In the genomic region with DNA sequence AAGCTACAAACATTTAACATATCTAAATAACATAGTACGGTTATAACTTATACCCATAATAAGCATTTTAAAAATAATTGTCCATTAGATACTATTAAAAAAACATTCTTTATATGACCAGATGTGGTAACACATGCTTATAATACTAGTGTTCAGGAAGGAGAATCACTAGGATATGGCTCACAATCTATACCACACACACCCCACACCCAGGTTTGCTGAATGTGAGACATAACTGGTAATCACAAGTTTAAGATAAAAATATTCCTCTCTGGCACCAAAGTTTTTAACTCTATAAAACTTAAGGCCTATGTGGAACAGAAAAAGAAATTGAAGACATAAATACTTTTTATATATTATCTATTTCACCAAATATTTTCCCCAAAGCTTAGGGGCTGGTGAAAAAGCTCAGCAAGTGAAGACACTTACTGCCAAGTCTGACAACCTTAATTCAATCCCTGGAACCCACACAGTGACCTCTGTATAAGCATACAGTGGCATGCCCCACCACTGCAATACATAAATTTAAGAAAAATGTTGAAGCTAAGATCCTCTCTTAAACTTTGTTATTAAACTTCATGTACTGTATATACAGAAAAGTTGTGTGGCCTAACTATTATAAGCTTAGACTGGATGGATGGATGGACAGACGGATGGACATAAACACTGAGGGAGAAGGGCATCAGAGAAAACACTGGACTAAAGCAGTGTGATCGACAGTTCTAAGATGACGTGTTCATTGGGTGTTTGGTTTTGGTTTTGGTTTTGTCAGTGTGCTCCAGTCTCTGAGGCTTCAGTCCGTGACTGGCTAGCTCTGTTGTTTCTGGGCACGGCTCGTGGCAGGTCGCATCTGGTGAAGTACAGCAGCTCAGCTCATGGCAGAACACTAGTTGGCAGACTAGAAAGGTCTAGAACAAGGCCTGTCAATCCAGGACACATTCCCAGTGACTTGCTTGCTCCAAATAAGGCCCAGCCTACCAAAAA, we compare ENCODE assay signal across 23 mouse cellular contexts. TPM values are rescaled to one million over a fixed set of nuclear protein-coding genes. Genes with fewer than 3 reads are reported as not detected.
DNase-seq lines count a peak whose midpoint lies in the region; ATAC-seq and TF ChIP-seq lines count a peak whose summit lies in the region.
"Had no signal": no experiment of that assay in that cellular context is flagged by ENCODE, and none has a peak within 500 bp of the region (broad histone marks: within the 10 kb centered on the region; RNA-seq: fewer than 3 reads in every experiment).

No protein-coding gene starts in this region.

- peaks cover 7% of the 10 kb centered on the region; the same call in 1 of the 2 replicates for H3K36me3 ChIP-seq in liver, postnatal 0 days (replicated peaks; ENCODE audit: insufficient read depth, low read length)
- H3K36me3 ChIP-seq: hindbrain, embryonic 10.5 days; intestine, embryonic 15.5 days; kidney, embryonic 15.5 days had no signal

- TF ChIP-seq EP300 in liver, postnatal 0 days (IDR thresholded peaks at IDR 0.05; ENCODE audit: low read depth), result peak; percentile 47

- H3K4me2 ChIP-seq in liver, postnatal 0 days (ENCODE audit: low read depth, low read length), result no peak overlapping the region
- H3K4me2 ChIP-seq: forebrain, embryonic 15.5 days; intestine, embryonic 15.5 days; kidney, embryonic 15.5 days; stomach, embryonic 15.5 days had no signal

- no peaks in the 10 kb centered on the region for H3K4me1 ChIP-seq in liver, postnatal 0 days (ENCODE audit: insufficient read depth)
- H3K4me1 ChIP-seq: forebrain, embryonic 15.5 days; hindbrain, embryonic 10.5 days; intestine, embryonic 15.5 days; stomach, embryonic 15.5 days had no signal

- WGBS in liver, postnatal 0 days (ENCODE audit: insufficient replicate concordance), result 90% methylated on average over 8 of the region's 8 CpGs

- no peaks in the 10 kb centered on the region for H3K9me3 ChIP-seq in liver, postnatal 0 days (ENCODE audit: low read length)
- H3K9me3 ChIP-seq: forebrain, embryonic 15.5 days; hindbrain, embryonic 10.5 days; intestine, embryonic 15.5 days; kidney, embryonic 15.5 days; stomach, embryonic 15.5 days had no signal

- peak; percentile 92 for ATAC-seq in activated CD4-positive, CD25-positive, alpha-beta regulatory T cell, adult 4 months
- 0 out of 2 replicates have a peak, but pooled peaks have one; percentile 38 for ATAC-seq in liver, postnatal 0 days
- ATAC-seq: forebrain, embryonic 15.5 days; intestine, embryonic 15.5 days had no signal

- H3K27me3 ChIP-seq in liver, postnatal 0 days (ENCODE audit: insufficient read depth, low read length), result no peaks in the 10 kb centered on the region
- H3K27me3 ChIP-seq: forebrain, embryonic 15.5 days; intestine, embryonic 15.5 days; kidney, embryonic 15.5 days; stomach, embryonic 15.5 days had no signal

- H3K9ac ChIP-seq in liver, postnatal 0 days (replicated peaks), result no peak overlapping the region
- H3K9ac ChIP-seq: forebrain, embryonic 15.5 days; intestine, embryonic 15.5 days; kidney, embryonic 15.5 days; stomach, embryonic 15.5 days had no signal

- no peak for TF ChIP-seq CTCF in liver, postnatal 0 days (IDR thresholded peaks at IDR 0.05; ENCODE audit: low read depth)

- peak; percentile 38 for DNase-seq in CD4-positive helper T cell, adult 2 months (ENCODE audit: low read depth, low spot score)
- peak; percentile 34 for DNase-seq in liver
- DNase-seq in liver, postnatal 0 days, result no peak
- no peak for DNase-seq in right cerebral cortex, postnatal 36 days (ENCODE audit: low spot score in 2 of 2)
- no peak for DNase-seq in cerebellum, postnatal 25 days
- DNase-seq in kidney, postnatal 25 days, result no peak
- no peak for DNase-seq in cerebellum, postnatal 36 days
- DNase-seq: adrenal gland, postnatal 36 days; cerebellum, postnatal 14 days; heart, adult 11 months; layer of hippocampus, postnatal 36 days; left cerebral cortex, postnatal 4 days; lung, adult 2 months; lung, postnatal 4 days; midbrain, embryonic 14.5 days; thymus, adult 2 months had no signal

- no peak overlapping the region for H3K27ac ChIP-seq in liver, postnatal 0 days (ENCODE audit: low read depth)
- H3K27ac ChIP-seq: forebrain, embryonic 15.5 days; hindbrain, embryonic 10.5 days; intestine, embryonic 15.5 days; kidney, embryonic 15.5 days; stomach, embryonic 15.5 days had no signal

- no peak overlapping the region for H3K4me3 ChIP-seq in liver, postnatal 0 days (ENCODE audit: low read depth, low read length)
- H3K4me3 ChIP-seq: erythroblast, embryonic 14.5 days; forebrain, embryonic 15.5 days; hindbrain, embryonic 10.5 days; intestine, embryonic 15.5 days; kidney, embryonic 15.5 days; stomach, embryonic 15.5 days had no signal

RNA-seq across cellular contexts. Expression of a gene that starts 33.6 kb away (rescaled TPM):
- polyA plus RNA-seq in activated CD4-positive, CD25-positive, alpha-beta regulatory T cell, adult 4 months (2017; shearing (Covaris generic)), result 10 to 100 TPM; 15.5 to 16.4 TPM
- 2.2 and 2.3 TPM in 2 replicates for polyA plus RNA-seq in liver, postnatal 0 days (2015; fragmentation: Nextera tagmentation; extraction: Ambion mirVana)

Comparison
In these comparisons a context has a peak if more than half of its experiments do, and no peak if none do; other contexts are left out.
1. DNase-seq: peak in CD4-positive helper T cell, adult 2 months (single experiment) and liver (single experiment); none in liver, postnatal 0 days (single experiment), right cerebral cortex, postnatal 36 days (0 of 2), cerebellum, postnatal 25 days (0 of 2), kidney, postnatal 25 days (0 of 2) and cerebellum, postnatal 36 days (0 of 2).